Mouse (Mus musculus) cerebellum, adult 8-10 months (tissue): ENCODE data around the gene Fem1b.
"Not testable (repeated sequence)": the region's sequence is repeated elsewhere in the genome, so short reads cannot be mapped to it uniquely, and the experiment has no call there.

Experiments
- DNase-seq: peaks from one replicate; pipeline ENCODE4 v3.0.0; 2022

Gene Fem1b

GRCm38 (mm10) chr9:62826456-62826855 lies 14.7 kb upstream of the Fem1b start:
- DNase-seq, result no peak

GRCm38 (mm10) chr9:62825791-62826393 lies 14.2 kb upstream of the Fem1b start:
- no peak for DNase-seq

DNA sequence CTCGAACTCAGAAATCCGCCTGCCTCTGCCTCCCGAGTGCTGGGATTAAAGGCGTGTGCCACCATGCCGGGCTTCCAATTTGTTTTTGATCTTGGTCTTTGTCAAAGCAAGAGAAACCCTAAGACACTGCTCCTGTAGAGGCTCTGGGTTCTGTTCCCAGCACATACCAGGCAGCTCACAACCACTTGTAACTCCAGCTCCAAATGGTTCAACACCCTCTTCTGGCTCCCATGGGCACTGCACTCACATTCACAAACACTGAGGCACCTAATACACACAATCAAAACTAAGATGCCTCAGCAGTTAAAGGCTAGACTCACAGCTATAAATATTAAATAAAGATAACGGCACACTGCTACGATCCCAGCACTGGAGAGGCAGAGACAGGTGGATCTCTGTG lies 10.1 kb upstream of the Fem1b start:
- DNase-seq, result no peak

GRCm38 (mm10) chr9:62820829-62821228 lies 9.1 kb upstream of the Fem1b start:
- no peak for DNase-seq

- not testable (repeated sequence) for DNase-seq
These were observed 8.2 kb upstream of the Fem1b start for GRCm38 (mm10) chr9:62819910-62820309.

DNA sequence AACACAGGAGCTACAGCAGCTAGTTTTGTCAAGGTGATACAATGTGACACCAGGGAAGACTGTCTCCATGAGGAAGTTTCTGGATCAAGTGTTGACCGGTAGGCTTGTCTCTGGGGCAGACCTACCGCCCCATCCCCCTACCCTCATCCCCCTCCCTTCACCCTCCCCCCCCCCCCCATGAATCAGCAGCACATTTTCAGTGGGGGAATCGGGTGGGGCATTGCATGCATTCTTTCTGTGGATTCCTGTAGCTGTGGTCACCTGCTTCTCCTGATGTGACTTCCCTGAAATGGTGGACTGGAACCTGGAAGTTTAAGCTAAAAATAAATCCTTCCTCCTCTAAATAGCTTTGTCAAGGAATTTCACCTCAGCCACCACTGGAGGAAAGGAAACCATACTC lies 7.8 kb upstream of the Fem1b start:
- no peak for DNase-seq

GRCm38 (mm10) chr9:62817828-62818614 lies 6.3 kb upstream of the Fem1b start:
- no peak for DNase-seq

DNA sequence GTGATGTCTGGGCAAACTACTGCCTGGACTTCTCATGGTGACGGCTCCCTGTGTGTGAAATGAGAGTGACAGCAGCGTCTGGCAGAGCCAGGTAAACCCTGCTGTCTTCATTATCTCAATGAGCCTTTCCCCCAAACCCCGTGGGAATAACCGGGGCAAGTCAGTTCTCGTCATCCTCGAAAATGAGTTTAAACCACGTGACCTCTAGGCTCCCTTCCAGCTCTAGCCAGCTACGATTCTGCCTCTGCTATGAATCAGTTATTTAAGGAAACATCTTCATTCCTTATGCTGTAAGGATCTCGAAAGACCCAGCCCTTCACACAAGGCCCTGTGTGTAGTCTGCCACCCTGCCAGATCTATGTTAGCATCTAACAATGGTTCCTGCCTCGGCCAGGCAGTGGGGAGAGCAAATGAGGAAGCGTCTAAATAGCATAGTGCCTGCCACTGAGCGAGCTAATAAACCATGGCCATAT lies 5.4 kb upstream of the Fem1b start:
- DNase-seq, result no peak

DNA sequence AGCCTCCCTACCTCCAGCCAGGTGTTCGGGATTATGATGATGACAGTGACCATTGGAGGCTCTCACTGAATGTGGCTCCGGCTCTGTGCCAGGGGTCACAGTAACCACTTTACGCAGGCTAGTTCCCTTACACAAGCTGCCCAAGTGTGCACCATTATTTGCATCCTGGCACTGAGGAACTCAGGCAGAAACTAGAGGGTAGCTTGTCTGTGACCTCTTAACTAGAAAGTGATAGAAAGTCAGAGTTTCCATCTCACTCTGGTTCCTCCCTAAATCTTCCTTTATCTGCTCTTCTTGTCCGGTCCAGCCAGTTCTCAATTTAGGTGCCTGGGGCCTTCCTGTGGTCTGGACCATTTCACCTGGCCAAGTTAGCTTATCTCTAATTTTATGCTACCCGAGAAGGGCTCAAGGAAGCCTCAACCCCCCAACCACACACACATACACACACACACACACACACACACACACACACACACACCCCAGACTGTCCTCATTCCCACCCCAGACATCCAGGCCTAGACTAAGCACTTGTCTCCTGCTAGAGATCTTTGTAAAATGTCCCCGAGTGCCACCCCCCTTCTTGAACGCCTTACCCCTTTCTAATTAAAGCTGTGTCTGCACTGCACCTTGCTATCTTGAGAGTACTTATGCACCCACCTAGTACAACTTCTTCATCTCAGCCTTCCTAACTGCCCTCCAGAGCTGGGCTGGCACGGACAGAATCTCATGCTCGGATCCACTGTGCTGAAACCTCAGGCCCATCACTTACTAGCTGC lies 4.8 kb upstream of the Fem1b start:
- no peak for DNase-seq

GRCm38 (mm10) chr9:62814751-62815150 lies 3.0 kb upstream of the Fem1b start:
- no peak for DNase-seq

DNA sequence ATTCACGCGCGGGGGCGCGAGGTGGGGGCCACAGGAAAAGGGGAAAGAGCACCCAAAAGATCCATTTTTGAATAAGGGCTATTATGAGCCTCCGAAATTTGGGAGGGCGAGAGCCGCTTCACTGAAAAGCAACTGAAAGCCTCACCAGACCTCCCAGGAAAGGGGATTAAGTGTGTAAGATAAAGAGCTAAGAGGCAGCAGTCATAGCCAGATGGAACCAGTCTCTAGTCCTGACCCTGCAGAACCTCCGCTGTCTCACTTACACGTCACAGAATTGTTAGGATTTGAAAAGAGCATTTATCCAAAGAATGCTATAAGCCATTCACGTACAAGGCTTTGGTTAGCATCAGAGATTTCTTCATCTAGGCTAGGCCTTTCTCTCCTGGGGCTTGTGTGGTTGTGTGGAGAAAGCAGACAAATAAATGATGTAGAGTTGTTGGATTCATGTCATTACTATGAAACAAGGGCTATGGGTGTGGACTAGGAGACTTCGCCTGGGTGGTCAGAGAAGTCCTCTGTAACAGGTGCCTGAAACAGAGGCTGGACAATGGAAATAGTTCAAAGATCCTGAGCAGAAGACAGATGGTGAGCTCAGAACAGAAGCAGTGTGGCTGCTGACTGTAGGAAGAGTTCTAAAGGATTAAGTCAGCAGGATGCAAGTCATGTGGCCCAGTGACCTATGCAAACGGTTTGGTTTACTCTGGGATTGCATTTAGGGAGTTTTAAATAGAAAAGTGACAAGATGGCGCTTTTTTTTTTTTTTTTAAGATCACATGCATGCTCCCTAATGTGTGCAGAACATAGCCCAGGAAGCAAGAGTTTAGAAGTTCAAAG lies 699 bp upstream of the Fem1b start:
- no peak for DNase-seq

DNA sequence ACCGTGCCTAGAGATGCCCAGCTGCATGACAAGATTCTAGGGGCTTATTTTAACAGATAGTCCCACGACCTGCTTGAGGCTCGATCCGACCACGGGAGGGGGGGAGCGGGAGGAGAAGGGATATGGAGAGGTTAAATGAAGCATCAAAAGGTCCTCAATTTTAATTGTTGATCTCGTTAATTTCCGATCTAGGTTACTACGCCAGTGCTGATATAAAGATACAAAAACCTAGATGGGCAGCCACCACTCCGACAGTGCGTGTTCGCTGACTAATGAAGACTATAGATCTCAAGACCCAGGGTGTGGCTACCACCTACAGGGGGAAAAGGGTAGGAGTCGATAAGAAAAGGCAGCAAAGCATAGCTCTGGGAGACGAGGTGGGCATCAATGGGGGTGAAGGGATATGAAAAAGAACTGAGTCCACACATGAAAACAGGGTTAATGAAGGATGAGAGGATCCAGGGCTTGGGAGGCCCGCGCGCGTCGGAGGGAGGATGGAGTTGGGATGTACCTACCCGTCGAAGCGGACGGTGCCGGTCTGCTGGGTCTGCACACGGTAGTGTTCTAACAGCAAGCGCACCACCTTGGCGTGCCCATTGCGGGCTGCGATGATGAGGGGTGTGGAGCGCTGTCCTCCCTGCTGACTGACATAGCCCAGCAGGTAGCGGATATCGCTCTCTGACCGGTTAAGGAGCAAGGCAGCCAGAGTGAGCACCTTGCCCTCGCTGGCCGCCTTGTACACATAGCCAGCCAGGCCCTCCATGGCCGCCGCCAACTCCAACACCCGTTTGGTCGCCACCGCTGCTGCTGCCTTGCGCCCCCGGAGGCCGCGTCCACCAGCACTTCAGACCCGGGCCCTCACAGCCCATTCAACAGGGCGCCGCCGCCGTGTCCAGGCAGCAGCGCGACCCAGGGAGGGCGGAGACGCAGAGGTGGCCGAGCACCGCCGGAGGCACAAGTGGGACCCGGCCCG lies 905 bp downstream of the Fem1b start:
- DNase-seq, result no peak

- DNase-seq, result no peak
These were observed 1.6 kb downstream of the Fem1b start for GRCm38 (mm10) chr9:62810095-62810494.

- DNase-seq, result not testable (repeated sequence)
These were observed 12.5 kb downstream of the Fem1b start for GRCm38 (mm10) chr9:62799218-62799617.

GRCm38 (mm10) chr9:62789856-62790255 lies 21.9 kb downstream of the Fem1b start:
- no peak for DNase-seq

DNA sequence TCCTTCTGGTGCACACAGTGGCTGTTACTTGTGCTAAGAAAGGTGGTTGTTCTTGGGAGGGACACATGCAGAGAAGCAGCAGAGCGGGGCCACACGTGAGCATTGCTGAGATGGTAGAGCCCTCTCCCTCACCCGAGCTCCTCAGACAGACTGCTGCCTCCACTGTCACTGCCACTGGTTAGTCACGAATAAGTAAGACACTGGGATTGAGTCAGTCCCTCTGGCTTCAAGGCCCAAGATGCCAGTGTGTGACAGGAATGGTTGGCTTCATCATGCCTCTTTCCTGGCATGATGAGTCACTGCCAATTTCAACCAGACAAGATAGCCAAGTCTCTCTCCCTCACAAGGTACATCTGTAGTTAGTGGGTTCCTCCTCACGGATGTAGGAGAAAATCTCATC lies 25.0 kb downstream of the Fem1b start:
- no peak for DNase-seq

- DNase-seq, result no peak
These were observed 27.5 kb downstream of the Fem1b start for GRCm38 (mm10) chr9:62784233-62784632.

GRCm38 (mm10) chr9:62782976-62783781 lies 28.6 kb downstream of the Fem1b start:
- no peak for DNase-seq

DNA sequence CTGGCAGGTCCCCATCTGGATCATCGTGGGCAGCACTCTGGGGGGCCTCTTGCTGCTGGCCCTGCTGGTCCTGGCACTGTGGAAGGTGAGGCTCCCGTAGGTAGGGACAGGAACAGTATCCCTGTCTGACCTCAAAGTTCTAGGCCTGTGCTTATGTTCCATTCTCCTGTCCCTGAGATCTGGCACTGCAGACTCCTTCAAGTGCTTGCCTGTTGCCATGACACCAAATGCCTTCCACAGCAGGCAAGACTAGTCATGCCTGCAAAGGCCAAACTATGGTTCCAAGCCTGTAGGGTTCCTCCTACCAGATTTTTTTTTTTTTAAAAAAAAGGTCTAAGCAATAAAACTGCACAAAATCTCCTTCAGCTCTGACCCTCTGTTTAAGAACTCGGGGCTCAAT lies 29.8 kb downstream of the Fem1b start:
- no peak for DNase-seq

GRCm38 (mm10) chr9:62778721-62779120 lies 33.0 kb downstream of the Fem1b start:
- no peak for DNase-seq

DNA sequence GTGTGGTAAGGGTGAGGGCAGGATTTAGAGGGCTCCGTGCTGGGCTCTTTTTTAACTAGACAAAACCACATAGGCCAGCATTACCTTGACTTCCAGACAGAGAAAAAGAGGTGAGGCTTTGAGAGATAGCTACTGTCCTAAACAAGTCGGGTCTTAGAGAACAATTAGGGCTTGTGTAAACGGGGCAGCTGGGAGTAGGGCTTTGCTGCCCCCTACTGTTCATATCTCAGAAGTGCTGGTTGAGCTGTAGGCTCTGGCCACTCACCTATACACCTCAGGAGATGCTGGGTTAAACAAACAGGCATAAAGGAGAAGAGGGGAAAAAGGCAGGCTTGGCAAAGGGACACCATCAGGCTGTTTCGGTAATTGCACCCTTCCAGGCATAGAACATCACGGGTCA lies 34.3 kb downstream of the Fem1b start:
- peak; percentile 61 for DNase-seq
